Mouse (Mus musculus): ENCODE measurements around the gene Ntrk1. TPM values are rescaled to one million over a fixed set of nuclear protein-coding genes. Genes with fewer than 3 reads are reported as not detected.

Gene Ntrk1
- polyA plus RNA-seq, 1 experiment from 2014 or later = 0.76 TPM

DNA sequence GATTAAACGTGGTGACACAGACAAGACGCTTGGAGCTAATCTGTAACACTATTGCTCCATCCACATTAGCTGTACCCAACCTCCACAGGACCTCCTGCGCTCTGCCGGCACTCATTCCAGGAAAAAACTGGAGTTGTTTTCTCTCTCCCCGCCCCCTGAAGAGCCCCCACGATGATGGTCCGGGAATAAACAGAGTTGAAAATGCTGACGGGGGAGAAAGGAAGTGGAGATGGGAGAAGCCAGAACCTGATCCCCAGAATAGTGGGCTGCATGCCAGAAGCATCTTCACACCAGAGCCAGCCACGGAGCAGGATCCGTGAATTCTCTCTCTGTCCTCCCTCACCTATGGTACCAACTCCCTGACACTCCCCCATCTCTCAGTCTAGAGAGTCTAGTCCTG, 30.5 kb downstream of the Ntrk1 start:
- ATAC-seq (ENCODE audit: insufficient number of reproducible peaks, low FRiP score, low TSS enrichment, low read depth) = no peak
- Histone ChIP-seq H3K4me3 (peak overlapping the region; percentile 15), H3K27ac (peak overlapping the region; percentile 90), H3K27me3 (0 out of 2 replicates have a peak, but pooled peaks cover under 1% of the 10 kb centered on the region), H3K9me3 (no peaks in the 10 kb centered on the region), H3K36me3 (no peaks in the 10 kb centered on the region), H3K4me2 (peak overlapping the region; percentile 37), H3K9ac (no peak overlapping the region), H3K4me1 (peaks cover 72% of the 10 kb centered on the region)
- WGBS = 13% methylated on average over 10 of the region's 10 CpGs

DNA sequence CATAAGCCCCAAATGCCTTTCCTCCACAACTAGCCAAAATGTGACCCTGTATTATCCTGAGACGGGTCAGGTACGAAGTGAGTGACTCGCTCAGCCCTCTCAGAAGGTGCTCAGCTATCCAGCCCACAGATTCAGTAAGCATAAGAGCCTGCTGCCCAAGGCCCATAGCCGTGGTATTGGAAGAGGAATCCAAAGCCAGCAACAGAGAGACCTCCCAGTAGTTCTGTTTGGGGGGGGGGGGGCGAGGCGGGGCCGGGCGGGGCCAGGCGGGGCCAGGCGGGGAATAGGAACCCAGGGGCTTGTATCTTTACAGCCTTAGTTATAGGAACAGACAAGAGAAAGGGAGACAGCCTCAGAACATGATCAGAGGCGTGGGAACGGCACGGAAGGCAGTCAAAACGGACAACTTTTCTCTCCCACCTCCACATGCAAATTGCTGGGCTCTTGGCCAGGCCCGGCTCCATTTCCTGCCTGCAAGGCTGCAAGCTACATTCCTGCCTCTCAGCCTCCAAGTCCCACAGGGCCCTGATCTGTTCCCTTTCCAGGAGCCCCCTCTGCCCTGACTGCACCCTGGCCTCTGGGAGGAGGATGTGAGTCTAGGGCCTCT, 31.2 kb downstream of the Ntrk1 start:
- peaks cover 71% of the 10 kb centered on the region for H3K4me1 ChIP-seq
- peak overlapping the region; percentile 90 for H3K27ac ChIP-seq
- peak; percentile 75 for ATAC-seq (ENCODE audit: insufficient number of reproducible peaks, low FRiP score, low TSS enrichment, low read depth)
- H3K9ac ChIP-seq = no peak overlapping the region
- no peaks in the 10 kb centered on the region for H3K9me3 ChIP-seq
- H3K4me3 ChIP-seq = peak overlapping the region; percentile 15
- 11% methylated on average over 13 of the region's 15 CpGs for WGBS
- no peaks in the 10 kb centered on the region for H3K27me3 ChIP-seq
- H3K36me3 ChIP-seq = no peaks in the 10 kb centered on the region
- H3K4me2 ChIP-seq = peak overlapping the region; percentile 37

DNA sequence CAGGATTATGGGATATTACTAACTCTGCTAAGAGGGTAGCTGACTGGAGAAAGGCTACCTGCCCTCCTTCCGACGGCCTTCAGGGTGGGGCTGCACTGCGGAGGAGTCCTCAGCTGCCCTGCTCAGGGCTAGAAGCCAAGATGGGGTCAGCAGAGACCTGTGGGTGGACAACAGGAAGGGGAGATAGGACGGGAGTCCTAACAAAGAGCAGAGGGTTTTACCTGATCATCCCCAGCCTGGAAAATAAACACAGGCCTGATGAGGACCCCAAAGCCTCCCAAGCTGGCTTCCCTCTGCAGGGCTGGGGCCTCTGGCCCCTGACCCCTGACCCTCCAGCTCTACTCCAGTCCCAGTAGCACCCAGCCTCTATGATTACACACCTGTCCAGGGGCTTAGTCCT, 31.8 kb downstream of the Ntrk1 start:
- 43% methylated on average over 4 of the region's 4 CpGs for WGBS

DNA sequence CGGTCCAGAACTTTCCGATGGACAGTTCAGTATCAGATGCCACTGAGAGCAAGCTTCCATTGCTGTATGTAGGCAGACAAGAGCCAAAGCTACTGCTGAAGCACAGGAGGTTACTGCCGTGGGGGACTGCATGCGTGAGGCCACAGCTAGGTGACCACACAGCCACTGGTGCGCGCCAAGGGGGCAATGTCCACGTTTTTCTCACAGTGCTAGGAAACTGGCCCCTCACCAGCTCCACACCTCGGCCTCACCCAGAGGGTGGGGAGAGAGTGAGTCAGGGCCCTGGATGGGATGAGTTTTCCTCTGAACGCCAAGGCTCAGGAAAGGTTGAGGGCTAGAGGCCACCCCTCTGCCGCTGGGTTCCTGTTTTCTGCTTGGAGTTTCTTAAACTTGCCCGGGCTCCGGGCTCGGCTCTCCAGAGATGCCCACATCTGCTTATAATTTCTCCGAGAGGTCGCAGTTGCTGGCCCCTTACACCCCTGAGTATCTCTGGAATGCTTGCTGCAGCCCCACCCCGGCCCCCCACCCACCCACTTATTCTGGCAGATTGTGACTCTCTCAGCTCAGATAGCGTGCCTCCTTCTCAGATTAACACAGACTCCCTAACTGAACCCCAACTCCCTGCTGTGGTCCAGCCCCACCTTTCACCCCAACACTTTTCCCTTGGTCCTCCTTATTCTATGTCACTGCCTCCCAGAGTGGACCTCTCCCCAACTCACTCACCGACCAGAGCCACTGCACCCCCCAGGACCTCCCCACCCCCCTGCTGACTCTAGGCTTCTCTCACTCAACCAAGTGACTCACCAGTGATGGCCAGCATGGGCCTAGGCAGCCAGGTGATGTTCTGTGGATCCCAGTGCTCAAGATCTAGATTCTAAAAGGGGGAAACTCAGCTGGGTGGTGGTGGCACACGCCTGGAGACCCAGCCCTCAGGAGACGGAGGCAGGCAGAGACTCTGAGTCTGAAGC, 33.3 kb downstream of the Ntrk1 start:
- no peaks in the 10 kb centered on the region for H3K36me3 ChIP-seq
- WGBS = 41% methylated on average over 20 of the region's 20 CpGs
- no peak overlapping the region for H3K9ac ChIP-seq
- no peak overlapping the region for H3K4me3 ChIP-seq
- H3K9me3 ChIP-seq = no peaks in the 10 kb centered on the region
- H3K4me2 ChIP-seq = no peak overlapping the region
- no peak for ATAC-seq (ENCODE audit: insufficient number of reproducible peaks, low FRiP score, low TSS enrichment, low read depth)
- peak overlapping the region; percentile 54 for H3K27ac ChIP-seq
- peaks cover 52% of the 10 kb centered on the region for H3K4me1 ChIP-seq
- H3K27me3 ChIP-seq = peaks cover 4% of the 10 kb centered on the region; the same call in 1 of the 2 replicates

More for the DNA sequence above, 31.8 kb downstream of the Ntrk1 start:
- Histone ChIP-seq H3K4me3 (peak overlapping the region; percentile 3; the same call in 1 of the 2 replicates), H3K9ac (no peak overlapping the region), H3K36me3 (no peaks in the 10 kb centered on the region), H3K9me3 (no peaks in the 10 kb centered on the region), H3K27ac (peak overlapping the region; percentile 90), H3K27me3 (no peaks in the 10 kb centered on the region), H3K4me2 (peak overlapping the region; percentile 37), H3K4me1 (peaks cover 67% of the 10 kb centered on the region)
- no peak for ATAC-seq (ENCODE audit: insufficient number of reproducible peaks, low FRiP score, low TSS enrichment, low read depth)

DNA sequence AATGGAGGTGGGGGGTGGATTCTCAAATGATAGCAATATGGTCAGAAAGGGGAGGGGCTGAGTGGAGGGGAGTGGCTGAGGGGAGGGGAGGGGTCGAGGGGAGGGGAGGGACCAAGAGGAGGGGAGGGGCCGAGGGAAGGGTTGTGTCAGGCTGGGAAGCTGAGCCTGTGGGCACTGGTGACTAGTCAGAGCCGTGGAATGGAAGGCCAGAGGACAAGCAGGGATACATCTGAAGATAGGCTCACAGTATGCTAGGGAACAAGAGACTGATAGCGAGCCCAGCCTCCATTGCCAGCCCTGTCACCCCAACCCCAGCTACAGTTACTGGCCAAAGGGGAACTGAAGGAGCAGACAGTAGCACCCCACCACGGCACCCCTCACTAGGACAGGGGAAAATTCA, 36.3 kb downstream of the Ntrk1 start:
- Histone ChIP-seq H3K36me3 (peaks cover 9% of the 10 kb centered on the region; the same call in 1 of the 2 replicates), H3K4me1 (peaks cover 35% of the 10 kb centered on the region), H3K4me2 (no peak overlapping the region), H3K4me3 (no peak overlapping the region), H3K27me3 (peaks cover 4% of the 10 kb centered on the region; the same call in 1 of the 2 replicates), H3K9ac (no peak overlapping the region), H3K9me3 (no peaks in the 10 kb centered on the region), H3K27ac (no peak overlapping the region)
- ATAC-seq (ENCODE audit: insufficient number of reproducible peaks, low FRiP score, low TSS enrichment, low read depth) = no peak
- WGBS = 71% methylated on average over 3 of the region's 5 CpGs

DNA sequence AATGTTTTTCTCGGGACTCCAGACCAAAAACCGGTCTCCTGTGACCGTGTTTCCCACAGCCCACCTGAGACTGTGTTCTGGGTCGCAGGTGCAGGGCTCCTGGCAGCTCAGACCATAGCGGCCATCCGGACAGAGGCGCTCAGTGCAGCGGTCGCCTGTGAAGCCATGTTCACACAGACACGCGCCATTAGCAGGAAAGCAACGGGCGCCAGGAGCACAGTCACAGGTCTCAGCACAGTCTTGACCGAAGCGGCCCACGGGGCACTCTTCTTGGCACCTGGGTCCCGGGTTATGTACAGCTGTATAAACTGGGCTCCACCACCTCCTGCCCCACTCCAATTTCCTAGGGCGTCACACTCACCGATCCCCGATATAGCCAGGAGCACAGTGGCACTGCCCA, 38.5 kb downstream of the Ntrk1 start:
- no peak for ATAC-seq (ENCODE audit: insufficient number of reproducible peaks, low FRiP score, low TSS enrichment, low read depth)
- Histone ChIP-seq H3K9me3 (no peaks in the 10 kb centered on the region), H3K27ac (no peak overlapping the region), H3K4me2 (peak overlapping the region; percentile 46; the same call in 1 of the 2 replicates), H3K4me1 (peaks cover 14% of the 10 kb centered on the region), H3K9ac (no peak overlapping the region), H3K36me3 (peaks cover 25% of the 10 kb centered on the region), H3K4me3 (no peak overlapping the region), H3K27me3 (peaks cover 4% of the 10 kb centered on the region; the same call in 1 of the 2 replicates)
- 54% methylated on average over 20 of the region's 20 CpGs for WGBS

DNA sequence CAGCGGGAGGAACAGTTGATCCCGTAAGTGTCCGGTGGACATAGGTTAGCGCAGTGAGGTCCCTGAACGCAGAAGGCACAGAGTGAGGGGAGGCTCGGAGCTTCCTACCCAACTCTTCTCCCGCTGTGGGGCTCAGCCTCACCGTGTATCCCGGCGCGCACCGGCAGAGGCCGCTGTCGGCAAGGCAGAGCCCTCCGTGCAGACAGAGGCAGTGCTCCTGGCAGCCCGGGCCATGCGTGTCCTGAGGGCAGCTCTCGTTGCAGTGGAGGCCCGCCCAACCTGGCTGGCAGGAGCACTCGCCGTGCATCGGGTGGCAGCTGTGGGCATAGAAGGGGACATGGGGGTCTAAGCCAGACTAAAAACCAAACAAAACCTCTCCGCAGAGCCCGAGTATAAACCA, 39.0 kb downstream of the Ntrk1 start:
- Histone ChIP-seq H3K9me3 (no peaks in the 10 kb centered on the region), H3K27me3 (peaks cover 4% of the 10 kb centered on the region; the same call in 1 of the 2 replicates), H3K36me3 (peaks cover 30% of the 10 kb centered on the region), H3K4me2 (peak overlapping the region; percentile 46), H3K4me3 (peak overlapping the region; percentile 11), H3K4me1 (peaks cover 10% of the 10 kb centered on the region), H3K9ac (no peak overlapping the region), H3K27ac (no peak overlapping the region)
- WGBS = 3% methylated on average over 24 of the region's 24 CpGs
- ATAC-seq (ENCODE audit: insufficient number of reproducible peaks, low FRiP score, low TSS enrichment, low read depth) = peak; percentile 70; the same call in 1 of the 2 replicates

DNA sequence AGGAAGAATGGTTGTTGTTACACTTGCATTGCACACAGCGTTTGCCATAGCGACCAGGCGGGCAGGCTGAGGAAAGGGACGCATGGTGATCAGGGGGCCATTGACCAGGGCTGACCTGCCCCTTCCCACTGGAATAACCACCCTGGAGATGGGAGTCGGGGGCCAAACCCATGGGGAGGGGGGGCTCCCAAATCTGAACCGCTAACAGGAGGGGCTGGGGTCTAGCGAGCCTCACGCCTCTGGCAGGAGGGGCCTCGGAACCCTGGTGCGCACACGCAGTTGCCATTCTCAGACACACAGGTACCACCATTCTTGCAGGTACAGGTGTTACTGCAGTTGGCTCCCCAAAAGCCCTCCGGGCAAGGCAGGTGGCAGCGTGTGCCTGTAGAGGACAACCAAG, 41.1 kb downstream of the Ntrk1 start:
- Histone ChIP-seq H3K4me2 (no peak overlapping the region), H3K36me3 (peaks cover 41% of the 10 kb centered on the region), H3K4me3 (no peak overlapping the region), H3K27me3 (peaks cover 4% of the 10 kb centered on the region; the same call in 1 of the 2 replicates), H3K9ac (no peak overlapping the region), H3K4me1 (peaks cover 10% of the 10 kb centered on the region), H3K9me3 (no peaks in the 10 kb centered on the region), H3K27ac (no peak overlapping the region)
- 82% methylated on average over 13 of the region's 13 CpGs for WGBS
- no peak for ATAC-seq (ENCODE audit: insufficient number of reproducible peaks, low FRiP score, low TSS enrichment, low read depth)

DNA sequence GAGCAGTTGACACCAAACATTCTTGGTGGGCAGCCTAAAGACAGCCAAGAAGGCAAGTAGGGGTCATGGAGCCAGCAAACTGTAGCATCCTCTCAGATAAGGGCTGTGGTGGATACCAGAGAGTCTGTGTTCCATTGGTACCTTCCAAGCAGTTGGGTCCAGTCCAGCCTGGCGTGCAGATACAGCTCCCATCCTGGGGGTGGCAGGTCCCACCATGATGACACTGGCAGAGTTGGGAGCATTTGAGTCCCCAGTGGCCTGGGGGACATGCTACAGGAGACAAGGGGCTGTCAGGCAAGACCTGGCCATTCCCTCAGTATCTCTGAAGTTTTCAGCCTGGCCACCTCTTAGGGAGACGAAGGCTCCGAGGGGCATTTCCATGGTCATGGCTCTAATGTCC, 42.4 kb downstream of the Ntrk1 start:
- Histone ChIP-seq H3K9me3 (no peaks in the 10 kb centered on the region), H3K27me3 (peaks cover 4% of the 10 kb centered on the region; the same call in 1 of the 2 replicates), H3K9ac (no peak overlapping the region), H3K4me3 (no peak overlapping the region), H3K36me3 (peaks cover 41% of the 10 kb centered on the region), H3K27ac (no peak overlapping the region), H3K4me2 (no peak overlapping the region), H3K4me1 (peaks cover 15% of the 10 kb centered on the region)
- ATAC-seq (ENCODE audit: insufficient number of reproducible peaks, low FRiP score, low TSS enrichment, low read depth) = no peak
- 96% methylated on average over 3 of the region's 3 CpGs for WGBS

DNA sequence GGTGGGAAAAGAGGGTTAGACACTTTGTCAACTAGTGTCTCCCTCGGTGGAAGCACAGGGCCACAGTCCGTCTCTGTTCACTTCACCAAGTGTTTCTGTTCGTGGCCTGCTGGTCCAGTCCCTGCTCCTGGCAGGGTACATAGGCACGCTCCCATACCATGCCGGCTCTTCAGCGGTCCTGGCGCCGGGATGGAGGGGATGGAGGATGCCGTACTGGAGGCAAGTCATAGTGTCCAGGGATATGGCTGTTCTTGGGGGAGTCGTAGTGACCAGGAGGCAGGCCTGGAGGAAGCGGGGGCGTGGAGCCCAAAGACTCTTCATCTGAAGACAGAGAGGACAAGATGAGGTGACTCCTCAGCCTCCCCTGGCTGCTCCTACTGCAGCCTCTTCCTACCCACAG, 45.0 kb downstream of the Ntrk1 start:
- Histone ChIP-seq H3K4me3 (no peak overlapping the region), H3K9me3 (no peaks in the 10 kb centered on the region), H3K9ac (no peak overlapping the region), H3K4me1 (peaks cover 15% of the 10 kb centered on the region), H3K4me2 (no peak overlapping the region), H3K27me3 (no peaks in the 10 kb centered on the region), H3K27ac (no peak overlapping the region), H3K36me3 (peaks cover 41% of the 10 kb centered on the region)
- WGBS = 92% methylated on average over 12 of the region's 12 CpGs
- ATAC-seq (ENCODE audit: insufficient number of reproducible peaks, low FRiP score, low TSS enrichment, low read depth) = no peak

DNA sequence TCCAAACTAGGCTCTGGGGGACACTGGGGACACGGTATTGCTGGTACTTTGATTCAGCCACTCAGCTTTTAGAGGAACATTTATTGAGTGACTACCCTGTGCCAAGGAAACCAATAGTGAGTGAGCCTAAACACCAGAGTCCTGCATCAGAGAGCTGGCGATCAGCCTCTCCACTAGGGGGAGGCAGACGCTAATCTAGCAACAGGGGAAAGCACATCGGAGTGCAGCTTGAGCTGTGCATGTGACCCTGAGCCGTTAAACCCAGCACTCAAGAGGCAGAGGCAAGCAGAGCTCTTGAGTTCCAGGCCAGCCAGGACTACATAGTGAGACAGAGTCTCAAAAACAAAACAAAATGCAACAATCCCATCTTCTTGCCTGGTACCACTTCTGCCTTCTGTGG, 45.9 kb downstream of the Ntrk1 start:
- no peak overlapping the region for H3K9ac ChIP-seq
- no peak for ATAC-seq (ENCODE audit: insufficient number of reproducible peaks, low FRiP score, low TSS enrichment, low read depth)
- H3K9me3 ChIP-seq = no peaks in the 10 kb centered on the region

DNA sequence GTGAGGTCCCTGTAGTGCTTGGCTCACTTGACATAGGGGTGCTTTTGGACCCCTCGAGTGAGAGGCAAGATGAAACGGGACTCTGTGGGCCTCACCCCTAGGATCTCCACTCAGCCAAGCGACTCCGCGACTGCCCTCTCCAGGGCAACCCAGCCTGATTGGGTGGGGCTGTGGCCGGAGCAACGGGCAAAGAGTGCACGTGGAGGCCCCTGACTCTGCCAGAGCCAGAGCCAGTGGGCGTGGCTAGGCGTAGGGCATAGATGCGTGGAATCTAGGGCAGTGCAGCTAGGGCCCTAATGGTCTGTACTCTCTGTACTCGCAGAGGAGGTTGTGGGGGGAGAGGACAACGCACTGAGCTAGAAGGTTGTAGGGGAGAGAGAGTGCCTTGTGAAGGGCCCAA, 46.5 kb downstream of the Ntrk1 start, which contains the start of gene Lrrc71:
Lrrc71 (minus strand) TSS at position 195 of the 400 bp plus-strand sequence.
- Histone ChIP-seq H3K27ac (no peak within 1 kb of the TSS), H3K9ac (no peak within 1 kb of the TSS), H3K4me1 (peaks cover 15% of the 10 kb centered on the region), H3K36me3 (peaks cover 31% of the 10 kb centered on the region), H3K9me3 (no peaks in the 10 kb centered on the region), H3K27me3 (no peaks in the 10 kb centered on the region), H3K4me3 (no peak within 1 kb of the TSS), H3K4me2 (no peak within 1 kb of the TSS)
- ATAC-seq (ENCODE audit: insufficient number of reproducible peaks, low FRiP score, low TSS enrichment, low read depth) = no peak
- 50% methylated on average over 13 of the region's 13 CpGs for WGBS

More for the DNA sequence above, 45.9 kb downstream of the Ntrk1 start:
- no peaks in the 10 kb centered on the region for H3K27me3 ChIP-seq
- H3K27ac ChIP-seq = no peak overlapping the region
- H3K36me3 ChIP-seq = peaks cover 35% of the 10 kb centered on the region
- no peak overlapping the region for H3K4me3 ChIP-seq
- 18% methylated on average over 5 of the region's 5 CpGs for WGBS
- H3K4me1 ChIP-seq = peaks cover 15% of the 10 kb centered on the region
- H3K4me2 ChIP-seq = no peak overlapping the region

Data from limb, embryonic 15.5 days (tissue).